Mouse (Mus musculus) midbrain, embryonic 13.5 days (tissue): ENCODE results near the gene Gadd45gip1. TPM values are rescaled to one million over a fixed set of nuclear protein-coding genes. Genes with fewer than 3 reads are reported as not detected.
A peak's percentile ranks its signal among the peaks of the same experiment; 100 is the strongest.

Experiments
- ATAC-seq: fragments of 200-750 bp; cut with Nextera tagmentation; 2 replicates; pipeline ENCODE4 v1.8.0; 2017; ENCODE audit warnings: mild to moderate bottlenecking, moderate TSS enrichment, moderate library complexity
- H3K27ac ChIP-seq: fragments of 300-500 bp; sonication (generic); 2 replicates; pipeline ENCODE4 v1.5.1; 2015; ENCODE audit warnings: inconsistent platforms, mild to moderate bottlenecking, moderate library complexity
- H3K27me3 ChIP-seq: fragments of 300-500 bp; sonication (generic); 2 replicates; pipeline ENCODE4 v1.6.1; 2015; ENCODE audit warnings: mild to moderate bottlenecking, inconsistent platforms
- H3K36me3 ChIP-seq: fragments of 300-500 bp; sonication (generic); 2 replicates; pipeline ENCODE4 v1.6.1; 2015; ENCODE audit warnings: mild to moderate bottlenecking, inconsistent platforms
- H3K4me1 ChIP-seq: fragments of 300-500 bp; sonication (generic); replicated peaks from 2 replicates; pipeline ENCODE4 v1.6.1; 2015; ENCODE audit warnings: inconsistent platforms
- H3K4me2 ChIP-seq: fragments of 300-500 bp; sonication (generic); replicated peaks from 2 replicates; pipeline ENCODE4 v1.6.1; 2015; ENCODE audit warnings: moderate library complexity, mild to moderate bottlenecking, inconsistent platforms
- H3K4me3 ChIP-seq: fragments of 300-500 bp; sonication (generic); replicated peaks from 2 replicates; pipeline ENCODE4 v1.5.1; 2015; ENCODE audit warnings: mild to moderate bottlenecking, inconsistent platforms
- H3K9ac ChIP-seq: fragments of 300-500 bp; sonication (generic); replicated peaks from 2 replicates; pipeline ENCODE4 v1.6.1; 2015; ENCODE audit warnings: mild to moderate bottlenecking, inconsistent platforms
- H3K9me3 ChIP-seq: fragments of 300-500 bp; sonication (generic); 2 replicates; pipeline ENCODE4 v1.6.1; 2016; ENCODE audit warnings: mild to moderate bottlenecking, inconsistent platforms
- WGBS: fragments of 180-500 bp; shearing (Covaris S2); methylation state at CpG from one replicate; pipeline ENCODE4 v1.1.7; 2015; 5-methylcytosine and 5-hydroxymethylcytosine counted together
- polyA plus RNA-seq: library from polyadenylated mRNA; unstranded; fragments of >200 nt; fragmentation: Nextera tagmentation; extraction: Ambion mirVana; gene quantifications from 2 replicates; pipeline ENCODE4 v1.2.1, GENCODE M21; 2015

The Gadd45gip1 gene
- polyA plus RNA-seq, 1 experiment from 2014 or later = 34.5 TPM

DNA sequence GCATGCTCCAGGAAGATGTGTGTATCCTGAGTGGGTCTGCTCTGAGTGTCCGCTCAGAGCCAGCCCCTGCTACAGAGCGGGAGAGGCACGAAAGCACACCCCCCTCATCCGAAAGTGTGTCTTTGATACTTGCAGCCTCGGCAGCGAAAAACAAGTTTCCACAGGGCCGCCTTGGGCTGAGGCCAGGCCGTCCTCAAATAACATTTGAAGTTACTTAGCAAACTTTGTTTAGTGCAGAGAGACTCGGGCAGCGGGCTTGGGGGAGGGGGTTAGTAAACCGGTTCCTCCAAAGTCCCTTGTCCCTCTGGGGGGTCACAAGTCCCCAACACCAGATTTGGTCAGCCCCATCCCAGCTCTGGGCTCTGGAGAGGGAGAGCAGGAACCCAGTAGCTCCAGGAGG, 42.4 kb upstream of the Gadd45gip1 start:
- H3K4me2 ChIP-seq = no peak overlapping the region
- no peak overlapping the region for H3K4me3 ChIP-seq
- H3K36me3 ChIP-seq = no peaks in the 10 kb centered on the region
- H3K27ac ChIP-seq = no peak overlapping the region
- H3K4me1 ChIP-seq = peaks cover 45% of the 10 kb centered on the region
- no peak for ATAC-seq
- 12% methylated on average over 11 of the region's 11 CpGs for WGBS
- H3K9ac ChIP-seq = no peak overlapping the region
- H3K27me3 ChIP-seq = peaks cover 100% of the 10 kb centered on the region
- H3K9me3 ChIP-seq = no peaks in the 10 kb centered on the region

DNA sequence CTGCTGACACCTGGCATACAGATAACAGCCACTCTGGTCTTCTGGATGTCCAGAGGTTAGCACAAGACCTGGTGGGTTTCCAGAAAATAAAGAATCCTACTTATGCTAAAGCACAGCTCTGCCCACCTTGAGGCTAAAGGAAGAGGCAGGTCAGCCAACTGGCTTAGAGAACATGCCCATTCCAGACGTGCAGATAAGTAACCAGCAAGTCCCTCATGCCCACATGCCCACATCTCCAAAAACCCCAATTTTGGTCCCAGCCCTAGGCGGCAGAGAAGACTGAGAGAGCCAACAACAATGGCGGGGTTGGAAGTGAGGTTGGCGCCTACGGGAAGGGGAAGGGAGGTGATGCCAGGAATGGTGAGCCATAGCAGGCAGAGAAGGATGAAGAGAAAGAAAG, 42.0 kb upstream of the Gadd45gip1 start:
- Histone ChIP-seq H3K36me3 (no peaks in the 10 kb centered on the region), H3K9ac (no peak overlapping the region), H3K4me1 (peaks cover 45% of the 10 kb centered on the region), H3K9me3 (no peaks in the 10 kb centered on the region), H3K4me3 (no peak overlapping the region), H3K4me2 (no peak overlapping the region), H3K27me3 (peaks cover 100% of the 10 kb centered on the region), H3K27ac (no peak overlapping the region)
- no peak for ATAC-seq
- 54% methylated on average over 5 of the region's 5 CpGs for WGBS

DNA sequence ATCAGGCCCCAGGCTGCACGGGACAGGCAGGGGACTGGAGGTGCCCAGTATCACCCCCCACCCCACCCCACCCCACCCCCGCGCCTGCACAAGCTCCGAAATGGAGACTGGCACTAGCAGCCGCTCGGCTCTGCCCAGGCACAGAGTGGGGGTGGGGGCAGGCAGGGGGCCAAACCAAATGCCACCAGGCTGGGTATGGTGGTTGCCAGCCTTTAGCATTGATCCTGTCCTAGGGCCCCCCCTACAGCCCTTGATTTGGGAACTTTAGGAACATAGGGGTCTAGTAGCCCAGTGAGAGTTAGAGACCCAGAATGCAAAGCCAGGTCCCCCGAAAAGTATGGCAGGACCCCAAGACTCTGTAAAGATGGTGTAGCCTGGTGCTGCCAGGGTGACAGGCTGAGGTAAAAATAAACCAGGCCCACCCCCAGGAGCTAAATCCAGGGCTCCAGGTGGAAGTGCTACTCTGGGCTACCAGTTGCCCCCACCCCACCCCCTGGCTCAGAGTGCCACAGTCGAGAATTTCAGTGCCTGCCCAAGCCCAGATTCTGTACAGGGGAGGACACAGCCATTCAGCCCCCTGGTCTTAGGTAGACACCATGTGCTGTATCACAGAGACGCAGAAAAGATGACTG, 41.4 kb upstream of the Gadd45gip1 start:
- no peak overlapping the region for H3K9ac ChIP-seq

DNA sequence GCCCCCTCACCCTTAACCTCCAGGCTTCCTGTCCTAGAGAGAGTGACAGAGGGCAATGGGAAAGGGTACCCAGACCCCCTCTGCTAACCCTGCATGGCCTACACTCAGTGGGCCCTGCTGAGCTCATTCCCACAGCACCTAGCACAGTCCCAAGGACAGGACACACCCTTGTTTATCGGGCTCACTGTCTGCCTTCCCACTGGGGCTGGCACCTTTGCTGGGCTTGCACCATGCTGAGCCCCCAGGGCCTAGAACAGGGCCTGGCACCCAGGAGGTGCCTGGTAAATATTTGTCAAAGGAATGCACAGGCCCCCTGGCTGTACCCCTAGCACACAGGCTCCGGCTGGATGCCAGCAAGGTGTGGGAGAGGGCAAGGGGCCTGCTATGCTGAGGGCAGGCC, 40.8 kb upstream of the Gadd45gip1 start:
- 71% methylated on average over 2 of the region's 2 CpGs for WGBS
- Histone ChIP-seq H3K27me3 (peaks cover 100% of the 10 kb centered on the region), H3K27ac (no peak overlapping the region), H3K9ac (no peak overlapping the region), H3K9me3 (no peaks in the 10 kb centered on the region), H3K4me3 (no peak overlapping the region), H3K36me3 (no peaks in the 10 kb centered on the region), H3K4me1 (peaks cover 43% of the 10 kb centered on the region), H3K4me2 (no peak overlapping the region)
- ATAC-seq = no peak

More for the DNA sequence above, 41.4 kb upstream of the Gadd45gip1 start:
- H3K4me2 ChIP-seq = no peak overlapping the region
- H3K27me3 ChIP-seq = peaks cover 100% of the 10 kb centered on the region
- no peaks in the 10 kb centered on the region for H3K36me3 ChIP-seq
- no peak overlapping the region for H3K4me3 ChIP-seq
- H3K9me3 ChIP-seq = no peaks in the 10 kb centered on the region
- H3K4me1 ChIP-seq = peaks cover 45% of the 10 kb centered on the region
- WGBS = 77% methylated on average over 9 of the region's 9 CpGs
- H3K27ac ChIP-seq = no peak overlapping the region
- ATAC-seq = no peak

DNA sequence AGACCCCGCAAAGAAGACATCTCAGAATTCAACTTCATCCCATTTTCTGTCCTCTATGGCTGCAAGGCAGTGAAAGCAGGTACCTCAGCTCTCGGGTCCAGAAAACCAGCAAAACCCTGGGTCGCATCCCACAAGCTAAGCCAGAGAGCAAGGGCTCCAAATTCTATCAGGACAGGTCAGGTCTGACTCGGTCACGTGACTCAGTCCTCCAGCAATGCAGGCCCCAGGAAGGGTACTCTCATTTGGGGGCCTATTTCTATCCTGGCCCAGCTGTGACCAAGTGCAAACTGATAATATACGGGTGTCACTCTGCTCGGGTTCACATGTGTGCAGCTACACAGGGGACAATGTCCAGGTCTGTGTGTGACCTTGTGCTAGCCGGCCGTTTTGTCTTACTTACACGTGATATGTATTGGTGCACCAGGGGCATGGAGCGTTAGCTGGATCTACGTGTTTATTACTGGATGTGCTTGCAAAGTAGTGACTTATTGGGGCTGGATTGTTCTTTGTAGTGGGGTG, 38.8 kb upstream of the Gadd45gip1 start:
- peaks cover 37% of the 10 kb centered on the region for H3K4me1 ChIP-seq
- WGBS = 74% methylated on average over 12 of the region's 12 CpGs
- no peaks in the 10 kb centered on the region for H3K36me3 ChIP-seq
- H3K27ac ChIP-seq = no peak overlapping the region
- no peak overlapping the region for H3K9ac ChIP-seq
- no peak overlapping the region for H3K4me3 ChIP-seq
- no peak overlapping the region for H3K4me2 ChIP-seq
- no peaks in the 10 kb centered on the region for H3K9me3 ChIP-seq
- H3K27me3 ChIP-seq = peaks cover 100% of the 10 kb centered on the region
- no peak for ATAC-seq

DNA sequence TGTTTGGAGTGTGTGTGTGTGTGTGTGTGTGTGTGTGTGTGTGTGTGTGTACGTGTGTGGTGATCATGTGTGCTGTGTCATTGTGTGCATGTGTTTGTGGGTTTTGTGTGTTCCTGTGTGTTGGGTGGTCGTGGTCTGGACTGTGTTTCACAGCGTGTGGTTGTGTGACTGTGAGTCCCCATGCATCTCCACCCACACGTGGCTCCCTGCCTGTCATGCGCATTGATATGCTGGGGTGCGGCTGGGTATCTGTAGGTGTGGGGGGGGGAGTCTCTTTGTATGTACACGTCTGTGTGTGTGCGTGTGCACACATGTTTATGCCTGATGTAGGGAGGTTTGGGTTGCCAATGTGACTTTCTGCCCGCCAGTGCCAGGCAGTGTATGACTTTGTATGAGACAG, 38.2 kb upstream of the Gadd45gip1 start:
- H3K4me1 ChIP-seq = peaks cover 38% of the 10 kb centered on the region
- WGBS = 84% methylated on average over 9 of the region's 9 CpGs
- peaks cover 100% of the 10 kb centered on the region for H3K27me3 ChIP-seq
- no peak overlapping the region for H3K9ac ChIP-seq
- no peak for ATAC-seq
- H3K4me2 ChIP-seq = no peak overlapping the region
- H3K27ac ChIP-seq = peak overlapping the region; percentile 67; the same call in 1 of the 2 replicates
- no peak overlapping the region for H3K4me3 ChIP-seq
- no peaks in the 10 kb centered on the region for H3K36me3 ChIP-seq
- no peaks in the 10 kb centered on the region for H3K9me3 ChIP-seq

DNA sequence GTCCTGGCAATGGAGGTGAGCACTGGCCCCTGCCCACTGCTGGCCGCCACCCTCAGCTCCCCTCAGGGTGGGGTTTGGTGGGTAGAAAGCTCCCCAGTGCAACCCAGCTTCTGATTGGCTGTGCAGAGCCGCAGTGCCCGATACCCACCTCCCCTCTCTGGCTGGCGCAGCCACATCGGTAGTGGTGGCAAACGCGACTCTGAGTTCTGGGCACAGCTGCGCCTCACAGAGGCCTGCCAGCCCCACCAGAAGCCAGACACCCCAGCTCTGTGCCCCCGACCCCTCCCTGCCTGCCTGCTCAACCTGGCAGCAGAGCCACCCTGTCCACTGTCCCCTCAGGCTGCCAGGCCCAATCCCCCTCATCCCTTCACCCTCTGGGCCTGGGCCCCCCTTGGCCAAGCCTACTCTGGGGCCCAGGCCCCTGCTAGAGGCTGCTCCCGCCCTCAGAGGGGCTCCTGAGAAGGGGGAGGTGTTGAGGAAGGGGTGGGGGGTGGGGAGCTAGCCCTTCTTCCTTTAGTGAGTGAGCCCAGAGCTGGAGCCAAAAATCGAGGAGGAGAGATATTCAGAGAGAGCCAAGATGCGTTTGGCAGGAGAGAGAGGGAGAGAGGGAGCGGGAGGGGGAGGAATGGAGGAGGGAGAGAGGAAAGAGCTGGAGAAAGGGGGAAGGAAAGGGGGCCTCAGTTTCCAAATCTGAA, 37.4 kb upstream of the Gadd45gip1 start:
- Histone ChIP-seq H3K9ac (peak overlapping the region; percentile 16; the same call in 1 of the 2 replicates), H3K9me3 (no peaks in the 10 kb centered on the region), H3K4me2 (no peak overlapping the region; the same call in 1 of the 2 replicates), H3K36me3 (no peaks in the 10 kb centered on the region), H3K27me3 (peaks cover 100% of the 10 kb centered on the region), H3K4me1 (peaks cover 41% of the 10 kb centered on the region), H3K4me3 (no peak overlapping the region), H3K27ac (peak overlapping the region; percentile 71)
- peak; percentile 81 for ATAC-seq
- WGBS = 66% methylated on average over 13 of the region's 13 CpGs

DNA sequence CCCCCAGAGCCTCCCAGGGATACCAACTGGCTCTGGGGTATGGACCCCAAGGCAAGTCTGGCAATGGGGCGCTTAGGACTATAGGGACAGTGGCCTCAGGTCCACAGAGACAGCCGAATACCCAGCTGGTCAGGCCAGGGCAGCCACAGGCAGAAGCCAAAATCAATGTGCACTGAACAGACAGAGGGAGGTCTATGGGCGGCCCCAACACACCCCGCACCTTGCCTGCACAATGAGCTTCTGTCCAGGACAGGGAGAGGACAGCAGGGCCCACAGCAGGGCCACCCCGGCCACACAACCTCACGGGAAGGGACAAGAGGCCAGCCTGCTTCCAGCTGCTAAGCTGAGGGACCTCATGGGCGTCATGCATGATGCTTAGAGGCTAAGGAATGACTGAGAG, 36.8 kb upstream of the Gadd45gip1 start:
- Histone ChIP-seq H3K9me3 (no peaks in the 10 kb centered on the region), H3K36me3 (no peaks in the 10 kb centered on the region), H3K27ac (peak overlapping the region; percentile 71), H3K4me3 (no peak overlapping the region), H3K4me2 (0 out of 2 replicates have a peak overlapping the region, but pooled peaks have one; percentile 22), H3K4me1 (peaks cover 43% of the 10 kb centered on the region), H3K9ac (0 out of 2 replicates have a peak overlapping the region, but pooled peaks have one; percentile 19), H3K27me3 (peaks cover 100% of the 10 kb centered on the region)
- WGBS = 46% methylated on average over 7 of the region's 7 CpGs
- peak; percentile 43; the same call in 1 of the 2 replicates for ATAC-seq

DNA sequence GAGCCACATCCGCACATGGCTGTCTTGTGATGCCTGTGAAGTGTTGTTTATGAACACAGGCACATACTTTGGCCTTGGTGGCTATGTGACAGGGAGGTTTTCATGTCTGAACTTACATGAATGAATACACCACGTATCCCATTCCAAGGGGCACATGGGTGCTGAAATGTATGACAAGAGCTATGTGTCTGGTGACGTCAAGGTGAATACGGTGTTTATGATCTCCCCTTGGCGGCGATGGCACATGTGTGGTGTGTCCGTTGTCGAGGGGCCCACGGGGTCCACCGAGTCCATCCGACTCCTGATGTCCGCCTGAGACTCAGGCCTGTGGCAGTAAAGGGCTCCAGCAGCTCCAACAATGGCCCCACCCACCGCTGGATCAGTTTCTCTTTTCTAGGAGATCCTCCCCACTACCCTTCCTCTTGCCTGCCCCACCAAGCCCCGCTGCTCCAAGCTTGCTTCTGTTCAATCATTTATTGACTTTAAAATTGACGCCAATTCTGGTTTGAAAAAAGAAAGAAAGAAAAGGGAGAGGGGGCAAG, 34.0 kb upstream of the Gadd45gip1 start:
- 70% methylated on average over 15 of the region's 15 CpGs for WGBS
- ATAC-seq = no peak
- no peak overlapping the region for H3K27ac ChIP-seq
- peak overlapping the region; percentile 96 for H3K4me2 ChIP-seq
- H3K4me3 ChIP-seq = peak overlapping the region; percentile 68
- H3K27me3 ChIP-seq = peaks cover 98% of the 10 kb centered on the region
- 0 out of 2 replicates have a peak overlapping the region, but pooled peaks have one; percentile 82 for H3K9ac ChIP-seq
- no peaks in the 10 kb centered on the region for H3K36me3 ChIP-seq
- no peaks in the 10 kb centered on the region for H3K9me3 ChIP-seq
- peaks cover 42% of the 10 kb centered on the region for H3K4me1 ChIP-seq

DNA sequence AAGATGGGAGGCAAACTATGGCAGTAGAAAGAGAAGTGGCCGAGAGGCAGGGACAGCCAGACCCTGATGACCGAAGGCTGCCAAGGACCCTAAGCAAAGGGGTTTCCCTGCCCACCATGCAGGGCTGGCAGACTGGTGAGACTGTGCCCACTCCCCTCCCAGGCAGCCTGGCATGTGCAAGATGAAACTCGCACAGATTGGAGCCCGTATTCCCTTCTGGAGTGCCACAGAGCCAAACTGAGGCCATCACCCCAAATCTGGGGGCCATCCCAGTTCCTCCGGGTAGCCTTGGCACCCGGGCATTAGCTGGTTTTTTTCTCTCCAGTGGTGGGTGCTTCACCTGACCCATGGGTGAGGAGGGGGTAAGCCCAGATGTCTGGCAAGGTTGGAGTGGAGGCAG, 33.4 kb upstream of the Gadd45gip1 start:
- peak overlapping the region; percentile 68 for H3K4me3 ChIP-seq
- peaks cover 98% of the 10 kb centered on the region for H3K27me3 ChIP-seq
- H3K4me2 ChIP-seq = peak overlapping the region; percentile 96
- H3K27ac ChIP-seq = no peak overlapping the region
- peaks cover 42% of the 10 kb centered on the region for H3K4me1 ChIP-seq
- WGBS = 70% methylated on average over 6 of the region's 6 CpGs
- no peaks in the 10 kb centered on the region for H3K36me3 ChIP-seq
- peak overlapping the region; percentile 82 for H3K9ac ChIP-seq
- no peaks in the 10 kb centered on the region for H3K9me3 ChIP-seq
- ATAC-seq = no peak

DNA sequence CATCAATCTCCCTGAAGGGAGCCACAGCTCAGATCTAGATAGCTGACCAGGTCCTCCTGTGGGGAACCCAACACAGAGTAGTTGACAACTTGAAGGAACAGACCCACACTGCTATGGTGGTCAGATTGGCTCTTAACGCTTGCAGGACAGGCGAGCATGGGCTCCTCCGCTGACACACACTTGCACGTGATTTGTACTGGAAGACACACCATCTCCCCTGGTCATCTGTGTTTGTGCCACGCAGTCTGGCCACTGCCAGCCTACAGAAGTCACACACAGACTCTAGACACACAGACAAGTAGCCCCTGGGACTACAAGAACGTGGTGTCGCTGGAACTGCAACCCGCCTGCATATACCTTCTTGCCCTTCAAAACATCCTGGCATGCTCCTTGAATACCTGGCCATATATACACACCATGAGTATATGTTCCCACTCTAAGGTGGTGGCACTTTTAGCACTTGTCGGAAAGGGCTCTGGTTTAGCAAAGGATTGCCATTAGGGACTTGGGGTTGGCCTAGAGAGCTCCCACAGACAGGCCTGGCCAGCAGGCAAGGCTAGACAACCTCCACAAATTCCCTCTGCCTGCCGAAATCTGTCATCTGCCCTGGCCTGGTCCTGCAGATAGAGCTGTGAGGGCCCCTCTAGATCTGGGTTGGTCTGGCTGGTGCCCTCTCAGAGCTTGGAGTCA, 32.7 kb upstream of the Gadd45gip1 start:
- ATAC-seq = no peak
- Histone ChIP-seq H3K9ac (peak overlapping the region; percentile 82), H3K4me2 (peak overlapping the region; percentile 96), H3K4me1 (peaks cover 40% of the 10 kb centered on the region), H3K36me3 (no peaks in the 10 kb centered on the region), H3K27me3 (peaks cover 98% of the 10 kb centered on the region), H3K4me3 (peak overlapping the region; percentile 68), H3K9me3 (no peaks in the 10 kb centered on the region), H3K27ac (peak overlapping the region; percentile 74)
- 37% methylated on average over 10 of the region's 10 CpGs for WGBS
